Mouse (Mus musculus): Measurements from ENCODE around the gene Myoz1. TPM values are rescaled to one million over a fixed set of nuclear protein-coding genes. Genes with fewer than 3 reads are reported as not detected.

Myoz1 gene
- total and polyA plus RNA-seq, 3 experiments: 0.15 TPM; not detected in 1

GRCm38 (mm10) chr14:20701554-20701953 lies 45.2 kb upstream of the Myoz1 start:
- TF ChIP-seq NELFE (IDR thresholded peaks at IDR 0.05; ENCODE audit: low read depth, low read length) (no peak), ZNF384 (IDR thresholded peaks at IDR 0.05; ENCODE audit: low read depth, low read length) (no peak), MXI1 (IDR thresholded peaks at IDR 0.05; ENCODE audit: low read depth, low read length) (0 out of 2 replicates have a peak, but pooled peaks have one; percentile 29)
- Histone ChIP-seq H3K27ac (ENCODE audit: control insufficient read depth, low read depth, low read length) (no peak overlapping the region; the same call in 1 of the 2 replicates), H3K36me3 (ENCODE audit: control insufficient read depth in 1 of 2, insufficient read depth in 2 of 2, low read length in 2 of 2) (peaks cover 0 to 53% of the 10 kb centered on the region in 2 experiments; a peak in 3 of 4 replicates), H3K9ac (ENCODE audit: control insufficient read depth, low read depth, low read length, poor library complexity, severe bottlenecking) (peak overlapping the region; percentile 93), H3K4me3 (ENCODE audit: control insufficient read depth in 1 of 2, insufficient read depth in 1 of 2, low read depth in 2 of 2, low read length in 2 of 2) (peak overlapping the region; percentile 53 to 73), H3K79me2 (ENCODE audit: control insufficient read depth, insufficient read depth, low read length, poor library complexity) (peaks cover 46% of the 10 kb centered on the region), H3K4me1 (ENCODE audit: control insufficient read depth in 1 of 2, insufficient read depth in 2 of 2, low read length in 2 of 2) (peaks cover 20 to 28% of the 10 kb centered on the region in 2 experiments), H3K9me3 (replicated peaks; ENCODE audit: insufficient read depth, low read length) (no peaks in the 10 kb centered on the region), H3K27me3 (ENCODE audit: control insufficient read depth in 1 of 2, insufficient read depth in 2 of 2, low read length in 2 of 2) (no peaks in the 10 kb centered on the region)
- no peak for DNase-seq (ENCODE audit: low read depth, low spot score)

- no peak for DNase-seq (ENCODE audit: low read depth, low spot score)
- H3K36me3 ChIP-seq (ENCODE audit: control insufficient read depth in 1 of 2, insufficient read depth in 2 of 2, low read length in 2 of 2): peaks cover 2 to 52% of the 10 kb centered on the region in 2 experiments; a peak in 3 of 4 replicates
- TF ChIP-seq CTCF (IDR thresholded peaks at IDR 0.05 in 2 of 3, conservative IDR thresholded peaks at IDR 0.05 in 1 of 3; ENCODE audit: control insufficient read depth in 1 of 3, insufficient read depth in 1 of 3, low read depth in 2 of 3, low read length in 3 of 3, poor library complexity in 1 of 3, severe bottlenecking in 1 of 3) (no peak), RAD21 (IDR thresholded peaks at IDR 0.05; ENCODE audit: low read depth, low read length) (no peak), USF2 (IDR thresholded peaks at IDR 0.05; ENCODE audit: borderline replicate concordance in 1 of 2, insufficient read depth in 1 of 2, low read depth in 1 of 2, low read length in 2 of 2) (no peak), MAX (IDR thresholded peaks at IDR 0.05; ENCODE audit: low read length) (no peak)
- H3K4me1 ChIP-seq (ENCODE audit: control insufficient read depth in 1 of 2, insufficient read depth in 2 of 2, low read length in 2 of 2): peaks cover 20 to 28% of the 10 kb centered on the region in 2 experiments
- no peaks in the 10 kb centered on the region for H3K9me3 ChIP-seq (replicated peaks; ENCODE audit: insufficient read depth, low read length)
- no peak overlapping the region for H3K9ac ChIP-seq (ENCODE audit: control insufficient read depth, low read depth, low read length, poor library complexity, severe bottlenecking)
- H3K27me3 ChIP-seq (ENCODE audit: control insufficient read depth in 1 of 2, insufficient read depth in 2 of 2, low read length in 2 of 2): no peaks in the 10 kb centered on the region
- H3K79me2 ChIP-seq (ENCODE audit: control insufficient read depth, insufficient read depth, low read length, poor library complexity): peaks cover 55% of the 10 kb centered on the region
- H3K4me3 ChIP-seq (ENCODE audit: control insufficient read depth in 1 of 2, insufficient read depth in 1 of 2, low read depth in 2 of 2, low read length in 2 of 2): no peak overlapping the region
- no peak overlapping the region for H3K27ac ChIP-seq (ENCODE audit: control insufficient read depth, low read depth, low read length)
These were observed 44.0 kb upstream of the Myoz1 start for GRCm38 (mm10) chr14:20700362-20700761.

DNA sequence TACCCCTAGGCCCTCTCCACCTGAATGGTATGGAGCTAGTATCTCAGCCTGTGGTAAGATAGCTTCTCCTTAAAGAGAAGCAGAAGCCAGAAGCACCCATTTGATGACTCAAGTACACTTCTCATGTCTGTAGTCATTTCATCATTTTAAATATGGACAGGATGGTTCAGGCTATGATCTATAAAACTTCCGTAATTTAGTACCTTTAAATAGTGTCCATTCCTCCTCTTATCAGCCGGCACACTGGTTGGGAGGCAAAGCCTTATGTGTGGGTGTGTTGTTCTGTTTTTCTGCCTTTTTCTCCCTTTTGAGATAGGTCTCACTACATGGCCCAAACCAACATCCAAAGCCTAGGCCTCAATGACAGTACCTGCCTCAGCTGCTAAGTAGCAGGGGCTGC lies 42.2 kb upstream of the Myoz1 start:
- peak; percentile 86 for DNase-seq (ENCODE audit: low read depth, low spot score)
- Histone ChIP-seq H3K4me3 (ENCODE audit: control insufficient read depth in 1 of 2, insufficient read depth in 1 of 2, low read depth in 2 of 2, low read length in 2 of 2) (no peak overlapping the region), H3K9ac (ENCODE audit: control insufficient read depth, low read depth, low read length, poor library complexity, severe bottlenecking) (no peak overlapping the region), H3K4me1 (ENCODE audit: control insufficient read depth in 1 of 2, insufficient read depth in 2 of 2, low read length in 2 of 2) (peaks cover 20 to 26% of the 10 kb centered on the region in 2 experiments), H3K79me2 (ENCODE audit: control insufficient read depth, insufficient read depth, low read length, poor library complexity) (peaks cover 54% of the 10 kb centered on the region), H3K27me3 (ENCODE audit: control insufficient read depth in 1 of 2, insufficient read depth in 2 of 2, low read length in 2 of 2) (no peaks in the 10 kb centered on the region), H3K36me3 (ENCODE audit: control insufficient read depth in 1 of 2, insufficient read depth in 2 of 2, low read length in 2 of 2) (peaks cover 11 to 48% of the 10 kb centered on the region in 2 experiments), H3K9me3 (replicated peaks; ENCODE audit: insufficient read depth, low read length) (no peaks in the 10 kb centered on the region), H3K27ac (ENCODE audit: control insufficient read depth, low read depth, low read length) (peak overlapping the region; percentile 69)
- no peak for TF ChIP-seq POLR2AphosphoS5 (IDR thresholded peaks at IDR 0.05; ENCODE audit: borderline replicate concordance, low read depth, low read length)
- TF ChIP-seq RAD21 (IDR thresholded peaks at IDR 0.05; ENCODE audit: low read depth, low read length): no peak
- TF ChIP-seq ZC3H11A (IDR thresholded peaks at IDR 0.05; ENCODE audit: low read depth, low read length): no peak
- no peak for TF ChIP-seq JUND (IDR thresholded peaks at IDR 0.05; ENCODE audit: low read depth, low read length)
- peak; percentile 65 for TF ChIP-seq TCF12 (IDR thresholded peaks at IDR 0.05; ENCODE audit: low read depth, low read length)
- peak; percentile 95 for TF ChIP-seq ETS1 (IDR thresholded peaks at IDR 0.05; ENCODE audit: low read depth, low read length)
- TF ChIP-seq UBTF (IDR thresholded peaks at IDR 0.05; ENCODE audit: borderline replicate concordance, insufficient read depth, low read depth, low read length): no peak
- 0 out of 2 replicates have a peak, but pooled peaks have one; percentile 21 for TF ChIP-seq TBP (IDR thresholded peaks at IDR 0.05; ENCODE audit: low read depth, low read length)
- no peak for TF ChIP-seq SMC3 (IDR thresholded peaks at IDR 0.05; ENCODE audit: low read depth, low read length)
- TF ChIP-seq CHD1 (IDR thresholded peaks at IDR 0.05; ENCODE audit: low read depth, low read length): no peak
- peak; percentile 64; the same call in 1 of the 2 replicates for TF ChIP-seq RCOR1 (IDR thresholded peaks at IDR 0.05; ENCODE audit: low read depth, low read length)
- no peak for TF ChIP-seq MAZ (IDR thresholded peaks at IDR 0.05; ENCODE audit: low read depth, low read length)
- TF ChIP-seq ELF1 (IDR thresholded peaks at IDR 0.05; ENCODE audit: low read depth, low read length): peak; percentile 38; the same call in 1 of the 2 replicates
- 0 out of 2 replicates have a peak, but pooled peaks have one; percentile 31 for TF ChIP-seq E2F4 (IDR thresholded peaks at IDR 0.05; ENCODE audit: borderline replicate concordance, low read depth, low read length)
- TF ChIP-seq MYC (IDR thresholded peaks at IDR 0.05; ENCODE audit: low read depth, low read length): peak; percentile 69; the same call in 1 of the 2 replicates
- TF ChIP-seq EP300 (IDR thresholded peaks at IDR 0.05; ENCODE audit: low read depth in 1 of 2, low read length in 2 of 2): peak; percentile 86 to 87
- TF ChIP-seq MAFK (IDR thresholded peaks at IDR 0.05; ENCODE audit: borderline replicate concordance, low read depth, low read length): peak; percentile 26; the same call in 1 of the 2 replicates
- peak; percentile 63; the same call in 1 of the 2 replicates for TF ChIP-seq MAX (IDR thresholded peaks at IDR 0.05; ENCODE audit: low read length)
- TF ChIP-seq NELFE (IDR thresholded peaks at IDR 0.05; ENCODE audit: low read depth, low read length): no peak
- 0 out of 2 replicates have a peak, but pooled peaks have one; percentile 19 for TF ChIP-seq ZMIZ1 (IDR thresholded peaks at IDR 0.05; ENCODE audit: low read depth, low read length)
